27 mouse cellular contexts compared by ENCODE assay signal in genomic region chr6:28874053-28874452, GRCm38 (mm10). TPM values are rescaled to one million over a fixed set of nuclear protein-coding genes. Genes with fewer than 3 reads are reported as not detected.
DNase-seq lines count a peak whose midpoint lies in the region; ATAC-seq and TF ChIP-seq lines count a peak whose summit lies in the region.
"Had no signal": no experiment of that assay in that cellular context is flagged by ENCODE, and none has a peak within 500 bp of the region (broad histone marks: within the 10 kb centered on the region; RNA-seq: fewer than 3 reads in every experiment).

No protein-coding gene starts in this region.

- no peaks in the 10 kb centered on the region for H3K9me3 ChIP-seq in hindbrain, embryonic 15.5 days
- H3K9me3 ChIP-seq in hindbrain, embryonic 10.5 days = no peaks in the 10 kb centered on the region
- H3K9me3 ChIP-seq in stomach, embryonic 16.5 days (replicated peaks; ENCODE audit: control insufficient read depth, low read length) = no peaks in the 10 kb centered on the region
- H3K9me3 ChIP-seq in stomach, postnatal 0 days (ENCODE audit: control insufficient read depth, low read length) = no peaks in the 10 kb centered on the region
- H3K9me3 ChIP-seq: G1E; heart, embryonic 12.5 days; limb, embryonic 13.5 days; liver, embryonic 12.5 days; neural tube, embryonic 13.5 days had no signal

- ATAC-seq in hindbrain, embryonic 15.5 days (ENCODE audit: low FRiP score, low read depth) = no peak
- ATAC-seq in stomach, embryonic 16.5 days (ENCODE audit: insufficient read depth, low FRiP score) = no peak
- ATAC-seq in stomach, postnatal 0 days (ENCODE audit: low FRiP score, low TSS enrichment) = no peak
- ATAC-seq: liver, embryonic 12.5 days had no signal

- WGBS in hindbrain, embryonic 15.5 days = 78% methylated on average over 11 of the region's 11 CpGs
- WGBS in hindbrain, embryonic 10.5 days = 86% methylated on average over 11 of the region's 11 CpGs
- 66% methylated on average over 11 of the region's 11 CpGs for WGBS in stomach, embryonic 16.5 days
- WGBS in stomach, postnatal 0 days = 68% methylated on average over 11 of the region's 11 CpGs

- H3K36me3 ChIP-seq in hindbrain, embryonic 15.5 days = no peaks in the 10 kb centered on the region
- H3K36me3 ChIP-seq in hindbrain, embryonic 10.5 days = peaks cover 14% of the 10 kb centered on the region
- 0 out of 2 replicates have a peak, but pooled peaks cover 3% of the 10 kb centered on the region for H3K36me3 ChIP-seq in stomach, embryonic 16.5 days (ENCODE audit: control insufficient read depth, insufficient read depth, low read length)
- H3K36me3 ChIP-seq in stomach, postnatal 0 days (ENCODE audit: control insufficient read depth, insufficient read depth, low read length) = no peaks in the 10 kb centered on the region
- H3K36me3 ChIP-seq: neural tube, embryonic 13.5 days had no signal

- H3K4me3 ChIP-seq in hindbrain, embryonic 15.5 days = no peak overlapping the region
- no peak overlapping the region for H3K4me3 ChIP-seq in hindbrain, embryonic 10.5 days
- no peak overlapping the region for H3K4me3 ChIP-seq in layer of hippocampus, adult 2 months
- H3K4me3 ChIP-seq in stomach, embryonic 16.5 days (replicated peaks; ENCODE audit: low read length) = no peak overlapping the region
- no peak overlapping the region for H3K4me3 ChIP-seq in stomach, postnatal 0 days (ENCODE audit: low read depth, low read length)
- H3K4me3 ChIP-seq: heart, embryonic 12.5 days; limb, embryonic 13.5 days; liver, embryonic 12.5 days; neural tube, embryonic 13.5 days had no signal

- no peaks in the 10 kb centered on the region for H3K27me3 ChIP-seq in hindbrain, embryonic 15.5 days
- 0 out of 2 replicates have a peak, but pooled peaks cover 6% of the 10 kb centered on the region for H3K27me3 ChIP-seq in hindbrain, embryonic 10.5 days (ENCODE audit: insufficient read depth, poor library complexity, severe bottlenecking)
- no peaks in the 10 kb centered on the region for H3K27me3 ChIP-seq in stomach, embryonic 16.5 days (ENCODE audit: control insufficient read depth, insufficient read depth, low read length)
- no peaks in the 10 kb centered on the region for H3K27me3 ChIP-seq in stomach, postnatal 0 days (ENCODE audit: control insufficient read depth, insufficient read depth, low read length)
- H3K27me3 ChIP-seq: CH12.LX; heart, embryonic 12.5 days; limb, embryonic 13.5 days; liver, embryonic 12.5 days; neural tube, embryonic 13.5 days had no signal

- H3K4me1 ChIP-seq in hindbrain, embryonic 15.5 days (replicated peaks) = peaks cover 58% of the 10 kb centered on the region
- H3K4me1 ChIP-seq in hindbrain, embryonic 10.5 days (replicated peaks) = peaks cover 56% of the 10 kb centered on the region
- H3K4me1 ChIP-seq in stomach, embryonic 16.5 days (ENCODE audit: control insufficient read depth, insufficient read depth, low read length) = peaks cover 16% of the 10 kb centered on the region
- H3K4me1 ChIP-seq in stomach, postnatal 0 days (replicated peaks; ENCODE audit: control insufficient read depth, insufficient read depth) = 0 out of 2 replicates have a peak, but pooled peaks cover 2% of the 10 kb centered on the region

- no peak overlapping the region for H3K9ac ChIP-seq in hindbrain, embryonic 15.5 days
- H3K9ac ChIP-seq in stomach, embryonic 16.5 days (ENCODE audit: low read length) = no peak overlapping the region
- H3K9ac ChIP-seq in stomach, postnatal 0 days (ENCODE audit: low read length) = no peak overlapping the region
- H3K9ac ChIP-seq: heart, embryonic 12.5 days; limb, embryonic 13.5 days; liver, embryonic 12.5 days; neural tube, embryonic 13.5 days had no signal

- no peak for TF ChIP-seq EP300 in stomach, postnatal 0 days (optimal IDR thresholded peaks at IDR 0.05)

- no peak for TF ChIP-seq CTCF in layer of hippocampus, adult 2 months (conservative IDR thresholded peaks at IDR 0.05)
- no peak for TF ChIP-seq CTCF in stomach, postnatal 0 days (IDR thresholded peaks at IDR 0.05; ENCODE audit: low read depth)

- H3K27ac ChIP-seq in hindbrain, embryonic 15.5 days (replicated peaks) = peak overlapping the region; percentile 41; the same call in 1 of the 2 replicates
- no peak overlapping the region; the same call in 1 of the 2 replicates for H3K27ac ChIP-seq in hindbrain, embryonic 10.5 days
- H3K27ac ChIP-seq in layer of hippocampus, adult 2 months = peak overlapping the region; percentile 81; the same call in 1 of the 2 replicates
- 0 out of 2 replicates have a peak overlapping the region, but pooled peaks have one; percentile 4 for H3K27ac ChIP-seq in stomach, embryonic 16.5 days (ENCODE audit: low read length)
- H3K27ac ChIP-seq in stomach, postnatal 0 days (replicated peaks) = no peak overlapping the region
- H3K27ac ChIP-seq: limb, embryonic 13.5 days; liver, embryonic 12.5 days; neural tube, embryonic 13.5 days had no signal

- H3K4me2 ChIP-seq in hindbrain, embryonic 15.5 days = no peak overlapping the region
- H3K4me2 ChIP-seq in stomach, embryonic 16.5 days (ENCODE audit: low read depth, low read length) = no peak overlapping the region
- no peak overlapping the region for H3K4me2 ChIP-seq in stomach, postnatal 0 days (replicated peaks; ENCODE audit: low read depth)
- H3K4me2 ChIP-seq: heart, embryonic 12.5 days; limb, embryonic 13.5 days; liver, embryonic 12.5 days; neural tube, embryonic 13.5 days had no signal

- no peak for DNase-seq in hindbrain, embryonic 10.5 days (ENCODE audit: low spot score)
- DNase-seq in layer of hippocampus, adult 2 months (ENCODE audit: low spot score in 2 of 2) = no peak
- no peak for DNase-seq in layer of hippocampus, postnatal 25 days (ENCODE audit: extremely low spot score in 1 of 2, low spot score in 1 of 2)
- DNase-seq in stomach, postnatal 0 days (ENCODE audit: low spot score) = no peak
- no peak for DNase-seq in testis, postnatal 14 days (ENCODE audit: low spot score)
- DNase-seq: adrenal gland, adult 2 months; B cell, adult 2 months; cerebellum, adult 11-12 months; cerebellum, postnatal 10 days; gastrocnemius, postnatal 10 days; heart, adult 18-20 months; heart, postnatal 10 days; layer of hippocampus, postnatal 36 days; lung, adult 18-20 months; lung, postnatal 10 days; midbrain, embryonic 14.5 days; right cerebral cortex, postnatal 14 days; spleen, adult 18-20 months; thymus, postnatal 25 days had no signal

RNA-seq across cellular contexts. Expression of gene Lrrc4, which starts 42.5 kb away (rescaled TPM):
- polyA plus RNA-seq in hindbrain, embryonic 15.5 days (2015; fragmentation: Nextera tagmentation; extraction: Ambion mirVana) = 6.8 and 7.1 TPM in 2 replicates
- 2.3 and 2.4 TPM in 2 replicates for polyA plus RNA-seq in hindbrain, embryonic 10.5 days (2016; fragmentation: Nextera tagmentation; extraction: Ambion mirVana)
- total RNA-seq in layer of hippocampus, adult 2 months (2021) = 10 to 100 TPM; 96.2 to 98.8 TPM
- 10 to 100 TPM; 86.3 to 97.2 TPM for total RNA-seq in layer of hippocampus, postnatal 25 days (2021)
- polyA plus RNA-seq in stomach, embryonic 16.5 days (2015; fragmentation: Nextera tagmentation; extraction: Ambion mirVana) = 0.66 and 0.72 TPM in 2 replicates
- polyA plus RNA-seq in stomach, postnatal 0 days (2015; fragmentation: Nextera tagmentation; extraction: Ambion mirVana) = 0.51 and 0.62 TPM in 2 replicates
- polyA plus RNA-seq: G1E had no signal

Comparison
In these comparisons a context has a peak if more than half of its experiments do, and no peak if none do; other contexts are left out.
1. H3K27ac ChIP-seq: peak in hindbrain, embryonic 15.5 days (single experiment), layer of hippocampus, adult 2 months (single experiment) and stomach, embryonic 16.5 days (single experiment); none in hindbrain, embryonic 10.5 days (single experiment) and stomach, postnatal 0 days (single experiment).